Mouse (Mus musculus): ENCODE data around the gene Epha8. TPM values are rescaled to one million over a fixed set of nuclear protein-coding genes. Genes with fewer than 3 reads are reported as not detected.
A peak's percentile ranks its signal among the peaks of the same experiment; 100 is the strongest.

Epha8 gene
- polyA plus RNA-seq, 1 experiment from 2014 or later: 2.5 TPM

GRCm38 (mm10) chr4:136981347-136981746 lies 24.7 kb upstream of the Epha8 start:
- H3K36me3 ChIP-seq (ENCODE audit: control insufficient read depth, insufficient read depth, low read length): peaks cover 2% of the 10 kb centered on the region; the same call in 1 of the 2 replicates
- H3K27me3 ChIP-seq (ENCODE audit: control insufficient read depth, insufficient read depth, low read length): no peaks in the 10 kb centered on the region
- H3K27ac ChIP-seq (ENCODE audit: low read depth, low read length): no peak overlapping the region
- ATAC-seq (ENCODE audit: insufficient read depth, low FRiP score, low TSS enrichment) (no peak), DNase-seq (ENCODE audit: low spot score) (peak; percentile 75)
- no peak overlapping the region for H3K9ac ChIP-seq (ENCODE audit: low read length)
- no peak overlapping the region for H3K4me3 ChIP-seq (ENCODE audit: low read depth, low read length)
- H3K4me2 ChIP-seq (ENCODE audit: low read depth): no peak overlapping the region
- peaks cover 3% of the 10 kb centered on the region; the same call in 1 of the 2 replicates for H3K4me1 ChIP-seq (ENCODE audit: control insufficient read depth, insufficient read depth, low read length)
- H3K9me3 ChIP-seq (ENCODE audit: control insufficient read depth, low read length): no peaks in the 10 kb centered on the region
- 3% methylated on average over 12 of the region's 12 CpGs for WGBS

DNA sequence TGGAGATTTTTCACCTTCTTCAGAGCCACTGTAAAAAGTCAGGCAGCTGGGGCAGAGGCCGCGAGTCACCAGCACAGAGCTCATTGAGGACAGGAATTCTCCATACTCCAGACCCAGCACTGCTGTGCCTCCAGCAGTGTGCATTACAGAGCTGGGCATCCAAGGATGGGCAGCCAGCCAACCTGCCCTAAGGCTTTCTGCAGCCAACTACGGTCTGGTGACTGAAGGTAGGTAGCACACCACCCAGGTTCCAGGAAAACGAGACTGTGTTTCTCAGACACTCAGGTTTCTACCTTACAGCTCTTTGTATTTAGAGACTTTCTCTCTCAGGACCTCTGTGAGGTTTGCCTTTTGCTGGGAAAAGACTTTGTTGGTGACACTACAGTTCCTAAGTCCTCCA lies 24.3 kb upstream of the Epha8 start:
- Histone ChIP-seq H3K4me3 (ENCODE audit: low read depth, low read length) (no peak overlapping the region), H3K4me2 (ENCODE audit: low read depth) (no peak overlapping the region), H3K9ac (ENCODE audit: low read length) (no peak overlapping the region), H3K36me3 (ENCODE audit: control insufficient read depth, insufficient read depth, low read length) (peaks cover 2% of the 10 kb centered on the region; the same call in 1 of the 2 replicates), H3K9me3 (ENCODE audit: control insufficient read depth, low read length) (no peaks in the 10 kb centered on the region), H3K27ac (ENCODE audit: low read depth, low read length) (no peak overlapping the region), H3K4me1 (ENCODE audit: control insufficient read depth, insufficient read depth, low read length) (peaks cover 3% of the 10 kb centered on the region; the same call in 1 of the 2 replicates), H3K27me3 (ENCODE audit: control insufficient read depth, insufficient read depth, low read length) (no peaks in the 10 kb centered on the region)
- DNase-seq (ENCODE audit: low spot score) (no peak), ATAC-seq (ENCODE audit: insufficient read depth, low FRiP score, low TSS enrichment) (no peak)
- WGBS: 87% methylated on average over 4 of the region's 4 CpGs

- H3K9ac ChIP-seq (ENCODE audit: low read length): no peak overlapping the region; the same call in 1 of the 2 replicates
- no peaks in the 10 kb centered on the region for H3K36me3 ChIP-seq (ENCODE audit: control insufficient read depth, insufficient read depth, low read length)
- no peak overlapping the region for H3K27ac ChIP-seq (ENCODE audit: low read depth, low read length)
- H3K4me2 ChIP-seq (ENCODE audit: low read depth): no peak overlapping the region
- H3K27me3 ChIP-seq (ENCODE audit: control insufficient read depth, insufficient read depth, low read length): no peaks in the 10 kb centered on the region
- peaks cover 3% of the 10 kb centered on the region; the same call in 1 of the 2 replicates for H3K4me1 ChIP-seq (ENCODE audit: control insufficient read depth, insufficient read depth, low read length)
- no peak overlapping the region for H3K4me3 ChIP-seq (ENCODE audit: low read depth, low read length)
- DNase-seq (ENCODE audit: low spot score): no peak
- no peak for ATAC-seq (ENCODE audit: insufficient read depth, low FRiP score, low TSS enrichment)
- H3K9me3 ChIP-seq (ENCODE audit: control insufficient read depth, low read length): no peaks in the 10 kb centered on the region
- 60% methylated on average over 8 of the region's 8 CpGs for WGBS
Measured at GRCm38 (mm10) chr4:136977244-136977643, 20.6 kb upstream of the Epha8 start.

DNA sequence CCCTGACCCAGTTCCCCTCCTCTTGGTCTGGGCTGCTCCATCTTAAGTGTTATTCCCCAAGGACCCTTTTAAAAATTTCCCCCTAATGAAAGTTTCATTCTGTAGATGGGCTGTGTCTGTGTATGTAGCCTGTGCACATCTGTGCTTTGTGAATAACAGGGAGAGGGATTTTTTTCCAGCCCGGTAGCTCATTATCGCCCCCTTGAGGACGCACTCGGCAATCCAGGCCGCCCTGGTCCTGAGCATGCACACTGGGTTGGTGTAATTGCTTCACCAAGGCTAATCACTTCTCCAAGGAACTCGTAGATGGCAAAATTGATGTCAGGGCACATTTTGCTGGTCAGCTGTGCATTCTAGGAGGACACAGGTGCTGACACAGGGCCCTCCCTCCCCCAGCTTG lies 14.3 kb upstream of the Epha8 start:
- DNase-seq (ENCODE audit: low spot score) (peak; percentile 73), ATAC-seq (ENCODE audit: insufficient read depth, low FRiP score, low TSS enrichment) (0 out of 2 replicates have a peak, but pooled peaks have one; percentile 28)
- H3K4me2 ChIP-seq (ENCODE audit: low read depth): no peak overlapping the region
- no peaks in the 10 kb centered on the region for H3K9me3 ChIP-seq (ENCODE audit: control insufficient read depth, low read length)
- H3K9ac ChIP-seq (ENCODE audit: low read length): no peak overlapping the region
- H3K27ac ChIP-seq (ENCODE audit: low read depth, low read length): no peak overlapping the region
- no peaks in the 10 kb centered on the region for H3K36me3 ChIP-seq (ENCODE audit: control insufficient read depth, insufficient read depth, low read length)
- WGBS: 8% methylated on average over 6 of the region's 6 CpGs
- H3K27me3 ChIP-seq (ENCODE audit: control insufficient read depth, insufficient read depth, low read length): peaks cover 6% of the 10 kb centered on the region; the same call in 1 of the 2 replicates
- no peak overlapping the region for H3K4me3 ChIP-seq (ENCODE audit: low read depth, low read length)
- peaks cover 9% of the 10 kb centered on the region; the same call in 1 of the 2 replicates for H3K4me1 ChIP-seq (ENCODE audit: control insufficient read depth, insufficient read depth, low read length)

DNA sequence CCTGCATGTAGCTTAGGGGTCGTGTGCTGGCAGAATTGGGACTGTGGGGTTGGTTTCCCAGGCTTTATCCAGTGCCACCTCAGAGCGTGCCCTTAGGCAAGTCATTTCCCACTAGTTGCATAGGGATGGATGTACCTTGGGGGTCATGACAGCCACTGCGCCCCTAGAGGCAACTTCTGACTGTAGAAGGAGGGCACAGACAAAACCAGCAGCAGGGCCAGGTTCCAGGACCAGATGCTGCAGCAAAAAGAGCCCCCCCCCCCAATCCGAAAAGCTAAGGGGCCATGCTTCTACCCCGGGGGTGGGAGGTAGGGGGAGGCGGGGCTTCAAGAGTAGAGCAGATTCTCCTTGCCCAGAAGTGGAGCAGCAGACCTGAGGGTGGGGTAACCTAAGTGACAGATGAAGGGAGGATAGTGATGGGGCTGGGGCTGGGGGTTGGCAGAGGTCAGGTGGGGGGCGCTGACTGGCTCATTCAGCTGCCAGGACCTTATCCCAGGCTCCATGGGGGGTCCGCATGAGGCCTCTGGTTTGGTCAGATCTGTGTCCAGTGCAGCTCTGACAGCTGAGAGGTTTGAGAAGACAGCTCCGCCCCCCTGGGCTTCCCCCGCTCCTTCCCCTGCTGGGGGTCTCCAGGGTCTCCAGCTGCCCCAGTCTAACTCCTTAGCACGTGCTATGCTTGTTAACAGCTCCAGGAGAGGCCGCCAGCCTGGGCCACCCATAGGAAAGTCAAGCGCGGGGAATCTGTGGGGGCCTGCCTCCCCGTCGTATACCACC lies 13.1 kb upstream of the Epha8 start:
- Histone ChIP-seq H3K27me3 (ENCODE audit: control insufficient read depth, insufficient read depth, low read length) (peaks cover 7% of the 10 kb centered on the region; the same call in 1 of the 2 replicates), H3K4me2 (ENCODE audit: low read depth) (no peak overlapping the region), H3K9ac (ENCODE audit: low read length) (no peak overlapping the region), H3K36me3 (ENCODE audit: control insufficient read depth, insufficient read depth, low read length) (no peaks in the 10 kb centered on the region), H3K4me3 (ENCODE audit: low read depth, low read length) (no peak overlapping the region), H3K9me3 (ENCODE audit: control insufficient read depth, low read length) (no peaks in the 10 kb centered on the region), H3K4me1 (ENCODE audit: control insufficient read depth, insufficient read depth, low read length) (peaks cover 16% of the 10 kb centered on the region; the same call in 1 of the 2 replicates), H3K27ac (ENCODE audit: low read depth, low read length) (no peak overlapping the region)
- DNase-seq (ENCODE audit: low spot score) (no peak), ATAC-seq (ENCODE audit: insufficient read depth, low FRiP score, low TSS enrichment) (no peak; the same call in 1 of the 2 replicates)
- 46% methylated on average over 16 of the region's 16 CpGs for WGBS

DNA sequence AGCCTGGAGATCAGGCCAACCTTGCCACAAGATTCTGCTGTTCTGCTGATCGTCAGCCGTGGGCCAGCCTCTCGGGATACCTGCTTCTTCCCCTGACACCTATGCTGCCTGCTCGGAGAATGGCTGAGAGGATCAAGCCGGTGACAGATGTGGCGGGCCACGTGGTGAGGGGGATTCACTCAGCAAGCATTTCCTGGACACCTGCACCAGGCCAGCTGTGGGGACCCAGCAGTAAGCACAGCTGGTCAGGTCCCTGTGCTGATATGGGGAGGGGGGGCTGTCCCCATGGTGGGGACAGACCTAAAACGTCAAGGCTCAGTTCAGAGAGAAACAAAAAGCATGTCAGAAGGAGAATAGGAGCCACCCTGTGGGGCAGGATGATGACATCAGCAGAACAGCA lies 12.5 kb upstream of the Epha8 start:
- Histone ChIP-seq H3K4me2 (ENCODE audit: low read depth) (no peak overlapping the region), H3K27me3 (ENCODE audit: control insufficient read depth, insufficient read depth, low read length) (peaks cover 7% of the 10 kb centered on the region; the same call in 1 of the 2 replicates), H3K4me3 (ENCODE audit: low read depth, low read length) (no peak overlapping the region), H3K27ac (ENCODE audit: low read depth, low read length) (no peak overlapping the region), H3K9me3 (ENCODE audit: control insufficient read depth, low read length) (no peaks in the 10 kb centered on the region), H3K36me3 (ENCODE audit: control insufficient read depth, insufficient read depth, low read length) (no peaks in the 10 kb centered on the region), H3K4me1 (ENCODE audit: control insufficient read depth, insufficient read depth, low read length) (peaks cover 16% of the 10 kb centered on the region; the same call in 1 of the 2 replicates), H3K9ac (ENCODE audit: low read length) (no peak overlapping the region)
- no peak for DNase-seq (ENCODE audit: low spot score)
- WGBS: 68% methylated on average over 8 of the region's 8 CpGs
- no peak for ATAC-seq (ENCODE audit: insufficient read depth, low FRiP score, low TSS enrichment)

DNA sequence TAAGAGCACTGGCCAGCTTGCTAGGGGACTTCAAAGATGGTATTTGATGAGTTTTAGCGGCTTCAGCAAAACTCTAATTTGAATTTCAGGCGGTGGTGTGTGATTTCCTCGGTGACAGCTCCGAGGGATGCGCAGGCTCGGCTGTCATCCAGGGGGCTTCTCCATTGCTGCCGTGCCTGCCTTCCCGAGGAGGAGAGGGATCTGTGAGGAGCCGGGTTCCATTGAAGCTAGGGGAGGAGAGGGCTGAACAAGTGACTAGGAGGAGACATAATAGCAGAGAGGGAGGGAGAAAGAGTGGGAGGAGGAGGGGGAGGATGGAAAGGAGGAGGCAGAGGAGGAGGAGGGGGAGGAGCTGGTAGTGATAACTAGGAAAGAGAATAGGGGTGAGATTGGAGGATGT lies 10.9 kb upstream of the Epha8 start:
- H3K27me3 ChIP-seq (ENCODE audit: control insufficient read depth, insufficient read depth, low read length): peaks cover 7% of the 10 kb centered on the region; the same call in 1 of the 2 replicates

DNA sequence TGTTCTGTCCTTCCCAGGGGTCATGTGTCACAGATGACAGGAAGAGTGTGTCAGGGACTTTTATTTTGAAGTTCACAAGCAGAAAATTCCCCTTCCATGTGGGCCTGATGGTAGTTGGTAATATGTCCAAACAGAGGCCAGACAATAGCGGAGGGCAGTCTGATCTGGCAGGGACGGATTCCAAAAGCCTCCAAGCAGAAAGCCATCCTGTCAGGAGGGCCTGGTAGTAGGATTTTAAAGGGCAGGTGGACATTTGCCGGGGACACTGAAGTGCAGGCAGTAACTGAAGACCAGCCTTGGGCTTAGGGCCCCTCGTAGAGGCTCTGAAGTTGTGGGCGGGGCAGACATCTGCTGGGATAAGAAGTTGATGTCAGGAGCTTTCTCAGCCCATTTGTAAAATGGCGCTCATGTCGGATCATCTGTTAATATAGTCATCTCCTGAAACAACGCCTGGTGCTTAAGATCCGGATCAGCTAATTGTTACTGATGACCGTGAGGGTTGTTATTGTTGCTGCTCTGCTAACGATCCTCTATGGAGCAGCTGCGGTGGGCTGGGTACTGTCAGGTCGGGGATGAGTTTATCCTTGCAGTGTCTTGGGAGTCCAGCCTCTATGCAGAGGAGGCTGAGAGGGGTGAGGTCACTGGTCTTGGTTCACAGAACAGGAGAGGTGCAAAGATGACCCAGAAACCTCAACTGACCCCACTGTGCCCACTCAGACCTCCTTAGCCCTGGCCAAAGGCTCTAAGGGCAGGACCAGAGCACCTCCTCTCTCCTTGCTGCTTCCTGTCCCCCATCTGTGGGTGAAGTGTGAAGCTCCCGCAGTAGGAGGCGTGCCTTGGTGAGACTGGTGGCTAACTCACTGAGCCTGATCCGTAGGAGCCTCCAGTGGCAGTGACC lies 10.1 kb upstream of the Epha8 start:
- 31% methylated on average over 16 of the region's 16 CpGs for WGBS
- H3K27ac ChIP-seq (ENCODE audit: low read depth, low read length): no peak overlapping the region

More for the DNA sequence above, 10.9 kb upstream of the Epha8 start:
- ATAC-seq (ENCODE audit: insufficient read depth, low FRiP score, low TSS enrichment) (no peak), DNase-seq (ENCODE audit: low spot score) (no peak)
- H3K4me3 ChIP-seq (ENCODE audit: low read depth, low read length): no peak overlapping the region
- peaks cover 24% of the 10 kb centered on the region; the same call in 1 of the 2 replicates for H3K4me1 ChIP-seq (ENCODE audit: control insufficient read depth, insufficient read depth, low read length)
- H3K27ac ChIP-seq (ENCODE audit: low read depth, low read length): no peak overlapping the region
- no peaks in the 10 kb centered on the region for H3K36me3 ChIP-seq (ENCODE audit: control insufficient read depth, insufficient read depth, low read length)
- no peak overlapping the region for H3K9ac ChIP-seq (ENCODE audit: low read length)
- no peaks in the 10 kb centered on the region for H3K9me3 ChIP-seq (ENCODE audit: control insufficient read depth, low read length)
- 27% methylated on average over 9 of the region's 9 CpGs for WGBS
- no peak overlapping the region for H3K4me2 ChIP-seq (ENCODE audit: low read depth)

More for the DNA sequence above, 10.1 kb upstream of the Epha8 start:
- Histone ChIP-seq H3K9me3 (ENCODE audit: control insufficient read depth, low read length) (no peaks in the 10 kb centered on the region), H3K9ac (ENCODE audit: low read length) (no peak overlapping the region), H3K4me1 (ENCODE audit: control insufficient read depth, insufficient read depth, low read length) (peaks cover 32% of the 10 kb centered on the region), H3K36me3 (ENCODE audit: control insufficient read depth, insufficient read depth, low read length) (no peaks in the 10 kb centered on the region), H3K4me3 (ENCODE audit: low read depth, low read length) (no peak overlapping the region), H3K27me3 (ENCODE audit: control insufficient read depth, insufficient read depth, low read length) (peaks cover 7% of the 10 kb centered on the region; the same call in 1 of the 2 replicates), H3K4me2 (ENCODE audit: low read depth) (no peak overlapping the region)
- no peak for DNase-seq (ENCODE audit: low spot score)
- no peak for ATAC-seq (ENCODE audit: insufficient read depth, low FRiP score, low TSS enrichment)

Data from neural tube, embryonic 11.5 days (tissue).